Mouse (Mus musculus) myocyte (in vitro differentiated cells): ENCODE data around the gene Ap1s1.

Experiments
- E2F4 ChIP-seq: IDR thresholded peaks from one replicate; pipeline ENCODE4 v1.6.1; 2011; ENCODE audit warnings: mild to moderate bottlenecking, control low read depth, moderate library complexity; ENCODE audit not compliant: insufficient read depth
- MYOD1 ChIP-seq, 3 experiments: IDR thresholded peaks; one replicate each; pipeline ENCODE4 v1.6.1; 2011; ENCODE audit warnings: control low read depth in 2 of 3, low read depth in 2 of 3, mild to moderate bottlenecking in 2 of 3, moderate library complexity in 1 of 3; ENCODE audit not compliant: insufficient read length in 2 of 3, control insufficient read depth in 1 of 3
- MYOG ChIP-seq, 3 experiments: IDR thresholded peaks; one replicate each; pipeline ENCODE4 v1.6.1; 2011; ENCODE audit warnings: control low read depth in 2 of 3, low read depth in 2 of 3, mild to moderate bottlenecking in 2 of 3; ENCODE audit not compliant: insufficient read length in 2 of 3, control insufficient read depth in 1 of 3, insufficient read depth in 1 of 3
- POLR2A ChIP-seq: IDR thresholded peaks from one replicate; pipeline ENCODE4 v1.6.1; 2011; ENCODE audit warnings: low read depth, mild to moderate bottlenecking, control low read depth, moderate library complexity; ENCODE audit not compliant: insufficient read length
- POLR2AphosphoS2 ChIP-seq: IDR thresholded peaks from one replicate; pipeline ENCODE4 v1.6.1; 2011; ENCODE audit warnings: low read depth, control low read depth; ENCODE audit not compliant: insufficient read length
- TCF12 ChIP-seq: IDR thresholded peaks from one replicate; pipeline ENCODE4 v1.6.1; 2011; ENCODE audit warnings: mild to moderate bottlenecking, control low read depth; ENCODE audit not compliant: poor library complexity, insufficient read depth, severe bottlenecking

DNA sequence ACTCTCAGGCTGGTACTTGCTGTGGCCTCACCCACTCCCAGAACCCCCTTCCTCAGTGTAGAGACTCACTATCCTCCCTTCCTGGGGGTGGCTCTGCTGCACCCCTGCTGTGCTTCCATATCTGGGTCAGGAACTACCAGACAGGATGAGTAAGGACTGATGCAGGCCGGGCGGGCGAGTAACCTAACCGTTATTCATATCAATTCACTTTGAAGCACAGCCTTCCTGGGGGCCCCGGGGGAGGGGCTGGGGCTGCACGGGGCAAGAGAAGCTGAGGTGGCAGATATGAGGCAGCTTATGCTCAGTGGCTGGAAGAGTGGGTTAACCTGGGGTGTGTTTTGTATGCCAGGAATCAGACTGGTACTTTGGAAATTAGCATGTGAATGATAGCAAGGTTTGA lies 39.1 kb upstream of the Ap1s1 start:
- TF ChIP-seq POLR2A, result no peak
- no peak for TF ChIP-seq POLR2AphosphoS2
- TF ChIP-seq E2F4, result no peak
- TF ChIP-seq TCF12, result no peak
- TF ChIP-seq MYOG (IDR thresholded peaks at IDR 0.05; ENCODE audit: control insufficient read depth in 1 of 3, insufficient read depth in 1 of 3, insufficient read length in 2 of 3, low read depth in 2 of 3), result no peak
- no peak for TF ChIP-seq MYOD1 (IDR thresholded peaks at IDR 0.05; ENCODE audit: control insufficient read depth in 1 of 3, insufficient read length in 2 of 3, low read depth in 2 of 3)
